Mouse (Mus musculus) heart, adult 18-20 months (tissue): ENCODE results near the gene Zcchc14. TPM values are rescaled to one million over a fixed set of nuclear protein-coding genes. Genes with fewer than 3 reads are reported as not detected.

Source experiments
- DNase-seq, 2 experiments: peaks; one replicate each; pipeline ENCODE4 v3.0.0; 2021 to 2022; ENCODE audit warnings: mixed read lengths in 1 of 2
- total RNA-seq, 2 experiments: library from RNA; stranded (reverse); gene quantifications; 2 replicates each; pipeline ENCODE4 v1.2.3; 2021

The Zcchc14 gene
- total RNA-seq, 2 experiments from 2014 or later = 23.3 to 26.5 TPM

DNA sequence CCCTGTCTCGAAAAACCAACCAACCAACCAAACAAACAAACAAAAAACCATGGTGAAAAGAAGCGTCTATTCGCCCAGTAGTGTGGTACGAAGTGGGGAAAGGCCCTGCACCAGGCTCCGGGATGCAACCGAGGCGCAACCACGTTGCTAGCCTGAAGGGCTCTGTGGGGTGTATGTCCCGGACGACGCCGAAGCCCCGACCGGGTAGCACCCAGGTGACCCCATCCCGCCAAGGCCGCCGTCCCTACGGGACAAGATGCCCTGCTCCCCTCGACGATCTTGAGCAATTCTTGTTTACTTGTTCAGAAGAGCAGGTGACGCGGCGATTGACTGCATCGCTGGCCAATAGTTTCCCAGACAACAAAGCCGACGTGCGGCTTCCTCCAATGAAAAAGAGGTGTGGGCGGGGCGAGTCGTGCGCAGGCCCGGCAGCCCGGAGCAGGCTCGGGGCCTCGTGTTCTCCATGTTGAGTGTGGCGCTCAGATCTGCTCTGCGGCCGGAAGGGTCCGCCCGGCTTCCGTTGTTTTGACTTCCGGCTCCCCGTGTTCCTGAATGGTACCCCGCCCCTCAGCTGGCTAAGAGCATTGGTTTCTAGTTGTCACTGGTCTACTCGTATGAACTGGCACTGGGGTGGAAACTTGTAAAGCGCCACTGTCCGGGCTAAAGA, 67.4 kb downstream of the Zcchc14 start:
- DNase-seq = peak; percentile 100

- no peak for DNase-seq
Observed at GRCm38 (mm10) chr8:121584730-121585129, 68.0 kb downstream of the Zcchc14 start.

GRCm38 (mm10) chr8:121583653-121584052, 69.0 kb downstream of the Zcchc14 start:
- DNase-seq = peak; percentile 59 to 61

DNA sequence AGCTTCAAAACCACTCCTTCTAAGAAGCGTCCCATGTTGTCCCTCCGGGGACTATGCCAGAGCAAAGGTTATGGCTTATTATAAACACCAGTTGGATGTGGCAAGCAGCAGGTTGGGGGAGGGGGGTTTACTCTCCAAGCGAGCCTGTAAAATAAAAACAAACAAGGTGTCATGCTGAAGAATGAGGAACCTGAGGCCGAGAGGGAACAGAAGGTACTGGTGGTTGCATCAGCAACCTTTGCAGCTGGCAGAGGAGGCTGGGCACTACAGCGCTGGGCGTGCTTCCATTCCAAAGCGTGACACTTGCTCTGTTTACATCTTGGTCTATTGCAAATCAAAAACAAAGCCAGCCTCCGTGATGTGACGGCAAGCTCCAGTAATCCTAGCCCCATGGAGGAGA, 72.2 kb downstream of the Zcchc14 start:
- DNase-seq = peak in 1 of 2 experiments; percentile 31

GRCm38 (mm10) chr8:121578676-121579451, 73.8 kb downstream of the Zcchc14 start, which contains the start of gene Fbxo31:
Fbxo31 (minus strand) TSS chr8:121578806.
- peak; percentile 94 to 95 for DNase-seq

DNA sequence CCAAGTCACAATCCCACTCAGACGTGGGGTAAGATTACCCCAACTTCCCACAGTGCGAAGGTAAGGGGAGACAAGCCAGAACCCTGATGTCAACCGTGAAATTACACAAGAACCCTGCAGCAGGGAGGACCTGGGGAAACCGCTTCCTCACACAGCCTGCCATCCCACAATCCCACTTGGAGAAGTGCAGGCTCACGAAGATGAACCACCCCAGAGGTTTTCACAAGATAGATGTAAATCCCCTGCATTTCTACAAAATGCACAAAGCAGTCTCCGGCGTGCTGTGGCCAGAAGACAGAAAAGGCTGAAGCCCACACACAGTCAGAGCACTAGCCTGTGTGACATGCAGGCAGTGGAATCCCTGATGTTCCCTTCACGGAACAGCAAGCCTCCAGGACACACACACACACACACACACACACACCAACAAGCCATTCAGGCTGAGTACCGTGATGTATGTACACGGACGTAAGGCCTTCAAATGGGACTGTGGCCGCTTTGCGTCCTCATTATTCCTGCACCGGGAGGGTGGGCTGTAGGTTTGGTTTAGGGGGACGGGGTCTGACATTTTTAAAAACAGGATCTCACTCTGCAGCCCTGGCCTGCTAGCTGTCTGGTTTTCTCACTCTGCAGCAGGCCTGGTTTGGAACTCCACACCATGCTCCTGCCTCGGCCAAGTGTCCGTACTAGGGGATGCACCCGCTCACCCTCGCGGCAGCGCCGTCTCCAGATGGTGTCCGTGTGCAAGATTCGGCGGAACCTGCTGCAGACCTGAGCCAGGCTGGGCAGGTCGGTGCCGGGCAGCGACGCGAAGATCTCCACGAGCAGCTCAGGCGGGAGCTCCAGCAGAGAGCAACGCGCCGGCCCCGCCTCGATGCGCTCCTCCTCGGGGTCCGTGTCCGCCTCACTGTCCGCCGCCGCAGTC, 74.7 kb downstream of the Zcchc14 start:
- DNase-seq = no peak

- DNase-seq = no peak
Observed at GRCm38 (mm10) chr8:121575661-121576060, 77.0 kb downstream of the Zcchc14 start.

- peak; percentile 82 for DNase-seq
Observed at GRCm38 (mm10) chr8:121573275-121573674, 79.4 kb downstream of the Zcchc14 start.

- DNase-seq = no peak
Observed at GRCm38 (mm10) chr8:121572121-121572520, 80.6 kb downstream of the Zcchc14 start.

DNA sequence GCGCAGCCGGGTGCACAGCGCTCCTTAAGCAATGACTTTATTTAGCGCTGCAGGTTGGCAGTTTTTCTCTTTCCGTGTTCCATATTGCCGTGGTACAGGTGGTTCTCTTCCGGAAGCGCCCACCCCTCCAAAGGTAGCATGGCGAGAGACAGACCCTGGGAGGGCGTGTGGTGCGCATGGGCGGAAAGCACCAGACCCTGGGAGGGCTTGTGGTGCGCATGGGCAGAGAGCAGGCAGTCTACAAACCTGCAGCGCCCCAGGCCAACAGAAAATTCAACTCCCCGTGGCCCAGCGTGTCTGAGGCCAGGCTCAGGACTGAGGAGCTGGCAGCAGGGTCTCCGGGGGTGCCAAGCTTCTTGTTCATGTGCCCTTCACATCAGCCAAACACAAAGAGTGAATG, 81.9 kb downstream of the Zcchc14 start:
- no peak for DNase-seq

DNA sequence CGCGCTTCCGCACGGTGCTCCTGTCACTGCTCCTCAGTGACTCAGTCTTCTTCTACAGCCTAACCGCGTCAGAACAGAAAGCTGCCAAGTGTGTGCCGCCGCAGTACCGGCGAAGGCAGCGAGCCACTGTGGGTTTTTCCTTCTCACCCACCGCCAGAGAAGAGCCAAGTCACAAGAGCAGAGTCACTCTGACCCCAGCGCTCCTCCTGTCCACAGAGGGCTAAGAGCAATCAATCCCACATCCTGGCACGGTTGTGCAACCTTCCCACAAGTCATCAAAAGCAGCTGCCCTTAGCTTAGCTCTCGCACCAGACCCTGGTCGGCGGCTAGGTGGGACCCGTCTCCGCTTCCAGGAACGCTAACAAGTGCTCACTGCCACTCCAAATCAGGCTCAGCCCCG, 82.4 kb downstream of the Zcchc14 start:
- DNase-seq = peak; percentile 50 to 53

- no peak for DNase-seq
Observed at GRCm38 (mm10) chr8:121568321-121568720, 84.4 kb downstream of the Zcchc14 start.

DNA sequence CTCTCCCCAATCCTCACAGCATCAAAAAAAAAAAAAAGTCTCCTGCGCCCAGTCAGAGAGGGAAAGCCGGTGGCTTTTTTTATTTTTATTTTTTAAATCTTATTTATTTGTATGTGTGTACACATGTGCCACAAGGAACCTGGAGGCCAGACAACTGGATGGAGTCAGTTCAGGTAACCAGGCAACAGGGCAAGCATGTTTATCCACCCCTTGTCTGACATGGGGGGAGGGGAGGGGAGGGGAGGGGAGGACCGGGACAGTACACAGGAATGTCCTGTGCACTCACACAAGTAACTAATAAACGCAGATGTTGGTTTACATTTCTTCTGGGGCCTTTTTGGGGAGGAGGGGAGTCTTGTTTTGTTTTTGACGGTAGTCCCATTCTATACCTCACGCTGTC, 89.0 kb downstream of the Zcchc14 start:
- peak in 1 of 2 experiments; percentile 33 for DNase-seq

DNA sequence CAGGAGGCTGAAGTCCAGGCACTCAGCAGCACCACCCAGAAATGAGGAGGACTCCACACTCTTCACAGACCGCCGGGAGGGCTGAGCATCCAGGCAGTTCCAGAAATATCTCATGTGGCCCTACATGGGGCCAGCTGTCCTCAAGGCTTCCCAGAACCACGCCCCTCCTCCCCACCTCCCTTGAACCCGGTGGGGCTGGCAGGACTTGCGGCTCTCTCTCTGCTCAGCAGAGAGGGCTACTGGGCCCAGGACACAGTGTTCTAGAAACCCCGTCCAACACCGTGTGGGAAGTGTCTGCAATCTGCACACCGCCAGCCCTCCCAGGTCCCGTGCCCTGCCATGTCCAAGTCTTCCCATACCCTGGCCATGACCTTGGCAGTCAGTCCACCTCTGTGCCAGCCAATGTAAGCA, 89.8 kb downstream of the Zcchc14 start:
- DNase-seq = peak; percentile 87 to 95

DNA sequence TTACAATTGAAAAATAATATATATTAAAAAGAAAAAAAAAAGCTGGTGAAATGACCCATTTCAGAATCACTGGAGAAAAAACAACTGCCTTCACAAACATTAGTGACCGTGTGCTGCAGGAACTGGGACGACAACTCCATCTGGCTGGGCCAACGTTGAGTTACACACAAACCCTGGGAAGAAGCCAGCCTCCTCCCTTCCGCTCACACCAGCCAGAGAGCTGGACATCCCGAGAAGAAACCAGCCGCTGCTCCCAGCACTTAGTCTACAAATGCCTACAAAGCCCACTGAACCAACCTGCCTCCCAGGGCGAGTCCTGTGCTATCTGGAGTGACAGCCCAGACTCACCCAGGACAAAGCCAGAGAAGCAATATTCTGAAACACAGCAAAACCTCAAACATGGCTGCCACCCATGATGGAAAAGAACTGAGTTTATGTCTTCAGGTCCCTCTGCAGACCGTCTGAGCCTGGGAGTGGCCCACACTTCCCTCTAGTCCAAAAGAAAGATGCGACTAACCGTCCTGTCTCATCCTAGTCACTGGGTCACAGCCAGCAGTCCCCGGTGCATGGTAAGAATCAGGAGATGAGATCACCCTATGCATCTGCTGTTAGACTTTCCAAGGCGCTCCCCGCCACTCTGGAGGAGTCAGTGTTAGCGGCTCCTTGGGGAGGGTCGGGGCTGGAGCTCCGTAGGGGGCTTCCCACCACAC, 90.9 kb downstream of the Zcchc14 start:
- peak; percentile 86 to 87 for DNase-seq

GRCm38 (mm10) chr8:121560432-121561100, 92.1 kb downstream of the Zcchc14 start:
- no peak for DNase-seq

DNA sequence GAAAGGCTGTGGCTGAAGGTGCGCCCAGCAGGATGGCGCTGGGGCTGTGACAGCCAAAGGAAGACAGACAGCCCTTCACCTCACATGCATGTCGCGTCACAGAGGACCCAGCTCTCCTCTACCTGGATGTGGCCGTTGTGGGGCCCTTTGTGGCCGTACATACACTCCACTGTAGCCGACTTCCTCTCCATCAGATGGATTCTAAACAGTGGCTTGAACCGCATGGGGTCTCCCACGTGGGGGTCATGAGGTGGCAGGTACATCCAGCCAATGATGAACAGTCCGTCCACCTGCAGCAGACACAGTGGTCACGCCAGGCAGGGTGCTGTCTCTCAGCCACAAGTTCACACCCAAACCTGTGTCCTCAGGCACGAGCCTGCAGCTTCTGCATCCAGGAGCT, 92.9 kb downstream of the Zcchc14 start:
- DNase-seq = no peak

- DNase-seq = no peak
Observed at GRCm38 (mm10) chr8:121558538-121558937, 94.2 kb downstream of the Zcchc14 start.

GRCm38 (mm10) chr8:121557746-121558145, 95.0 kb downstream of the Zcchc14 start:
- no peak for DNase-seq

DNA sequence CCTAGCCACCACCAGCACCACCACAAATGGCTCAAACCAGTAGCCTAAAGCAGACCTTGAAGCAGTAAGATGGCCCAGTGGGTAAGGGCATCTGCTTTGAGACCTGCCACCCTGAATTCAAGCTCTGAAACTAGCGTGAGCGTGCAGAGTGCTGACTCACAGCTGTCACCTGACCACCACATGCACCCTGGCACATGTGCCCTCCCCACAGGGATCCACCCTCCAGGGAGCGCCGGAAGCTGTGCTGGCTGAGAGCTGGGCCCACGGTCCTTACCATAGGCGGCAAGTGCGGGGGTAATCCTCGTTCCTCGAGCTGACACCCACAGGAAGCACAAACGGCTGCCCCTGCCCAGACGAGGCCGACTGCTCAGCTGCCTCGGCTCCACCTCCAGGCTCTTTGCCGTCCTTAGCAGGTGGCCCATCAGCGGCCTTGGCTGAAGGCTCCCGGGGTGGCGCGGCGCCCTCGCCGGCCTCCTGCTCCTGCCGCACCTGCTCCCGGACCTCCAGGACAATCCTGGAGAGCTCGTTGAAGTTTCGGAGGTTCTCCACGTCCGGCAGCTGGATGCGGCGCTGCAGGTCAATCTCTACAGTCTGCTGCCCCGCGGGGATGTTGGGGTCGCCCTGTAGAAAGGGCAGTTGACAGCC, 98.7 kb downstream of the Zcchc14 start:
- DNase-seq = no peak

DNA sequence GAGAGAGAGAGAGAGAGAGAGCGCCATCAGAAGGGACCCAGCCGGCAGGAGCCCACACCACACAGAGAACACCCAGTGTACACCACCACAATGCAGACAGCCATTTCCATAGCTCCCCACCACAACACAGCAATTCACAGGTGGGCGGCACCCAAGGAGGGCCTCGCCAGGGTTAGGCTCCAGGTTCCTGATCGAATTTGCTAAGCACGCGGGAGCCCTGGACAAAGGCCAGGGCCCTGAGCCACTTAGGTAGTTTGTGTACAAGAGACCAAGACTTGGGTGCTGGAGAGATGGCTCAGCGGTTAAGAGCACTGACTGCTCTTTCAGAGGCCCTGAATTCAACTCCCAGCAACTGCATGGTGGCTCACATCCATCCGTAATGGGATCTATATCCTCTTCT, 100.2 kb downstream of the Zcchc14 start:
- no peak for DNase-seq
